Mouse (Mus musculus) liver, embryonic 15.5 days (tissue): ENCODE measurements at regions not wholly inside any gene's neighbourhood (a gene's known extent, or its start where the extent isn't known, plus 50 kb on each side); places are given as distances from the start of the nearest gene placed in this dataset.

Experiments
- ATAC-seq: fragments of 200-750 bp; cut with Nextera tagmentation; 2 replicates; pipeline ENCODE4 v1.8.0; 2017; ENCODE audit warnings: moderate number of reproducible peaks, mild to moderate bottlenecking, moderate library complexity; ENCODE audit not compliant: insufficient read depth
- H3K27ac ChIP-seq: fragments of 300-500 bp; sonication (generic); replicated peaks from 2 replicates; pipeline ENCODE4 v1.5.1; 2015; ENCODE audit warnings: mild to moderate bottlenecking, inconsistent platforms
- H3K27me3 ChIP-seq: fragments of 300-500 bp; sonication (generic); 2 replicates; pipeline ENCODE4 v1.6.1; 2015; ENCODE audit warnings: mild to moderate bottlenecking, inconsistent platforms
- H3K36me3 ChIP-seq: fragments of 300-500 bp; sonication (generic); replicated peaks from 2 replicates; pipeline ENCODE4 v1.6.1; 2015; ENCODE audit warnings: moderate library complexity, mild to moderate bottlenecking, inconsistent platforms
- H3K4me1 ChIP-seq: fragments of 300-500 bp; sonication (generic); replicated peaks from 2 replicates; pipeline ENCODE4 v1.6.1; 2015; ENCODE audit warnings: inconsistent platforms
- H3K4me2 ChIP-seq: fragments of 300-500 bp; sonication (generic); 2 replicates; pipeline ENCODE4 v1.6.1; 2015; ENCODE audit warnings: moderate library complexity, mild to moderate bottlenecking, inconsistent platforms
- H3K4me3 ChIP-seq: fragments of 300-500 bp; sonication (generic); replicated peaks from 2 replicates; pipeline ENCODE4 v1.5.1; 2015; ENCODE audit warnings: mild to moderate bottlenecking, inconsistent platforms
- H3K9ac ChIP-seq: fragments of 300-500 bp; sonication (generic); 2 replicates; pipeline ENCODE4 v1.6.1; 2015; ENCODE audit warnings: moderate library complexity, mild to moderate bottlenecking, inconsistent platforms
- H3K9me3 ChIP-seq: fragments of 300-500 bp; sonication (generic); replicated peaks from 2 replicates; pipeline ENCODE4 v1.6.1; 2016; ENCODE audit warnings: inconsistent platforms
- WGBS: fragments of 180-500 bp; shearing (Covaris S2); methylation state at CpG from one replicate; pipeline ENCODE4 v1.1.7; 2015; ENCODE audit warnings: mixed read lengths; ENCODE audit not compliant: insufficient replicate concordance; 5-methylcytosine and 5-hydroxymethylcytosine counted together

DNA sequence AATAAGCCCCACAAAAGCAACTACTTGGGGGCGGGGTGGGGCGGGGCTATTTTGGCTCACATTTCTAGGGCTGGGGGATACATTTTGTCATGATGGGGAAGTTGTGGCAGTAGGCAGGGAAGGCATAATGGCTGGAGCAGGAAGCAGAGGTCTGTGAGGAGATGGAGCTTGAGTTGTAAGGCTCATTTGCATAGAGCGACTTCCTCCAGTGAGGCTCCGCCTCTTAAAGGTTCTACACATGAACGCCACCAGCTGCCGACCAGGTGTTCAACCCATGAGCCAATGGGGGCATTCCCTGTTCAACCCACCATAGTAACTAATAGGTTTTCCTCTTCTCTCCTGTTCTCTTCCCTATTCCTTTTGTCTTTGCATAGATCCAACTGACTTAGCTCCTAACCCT is 302.1 kb upstream of the 4931429L15Rik start:
- Histone ChIP-seq H3K27me3 (no peaks in the 10 kb centered on the region), H3K36me3 (no peaks in the 10 kb centered on the region), H3K4me2 (no peak overlapping the region), H3K4me1 (no peaks in the 10 kb centered on the region), H3K9ac (no peak overlapping the region), H3K27ac (no peak overlapping the region), H3K9me3 (no peaks in the 10 kb centered on the region), H3K4me3 (no peak overlapping the region)
- 70% methylated on average over 6 of the region's 6 CpGs for WGBS
- no peak for ATAC-seq

DNA sequence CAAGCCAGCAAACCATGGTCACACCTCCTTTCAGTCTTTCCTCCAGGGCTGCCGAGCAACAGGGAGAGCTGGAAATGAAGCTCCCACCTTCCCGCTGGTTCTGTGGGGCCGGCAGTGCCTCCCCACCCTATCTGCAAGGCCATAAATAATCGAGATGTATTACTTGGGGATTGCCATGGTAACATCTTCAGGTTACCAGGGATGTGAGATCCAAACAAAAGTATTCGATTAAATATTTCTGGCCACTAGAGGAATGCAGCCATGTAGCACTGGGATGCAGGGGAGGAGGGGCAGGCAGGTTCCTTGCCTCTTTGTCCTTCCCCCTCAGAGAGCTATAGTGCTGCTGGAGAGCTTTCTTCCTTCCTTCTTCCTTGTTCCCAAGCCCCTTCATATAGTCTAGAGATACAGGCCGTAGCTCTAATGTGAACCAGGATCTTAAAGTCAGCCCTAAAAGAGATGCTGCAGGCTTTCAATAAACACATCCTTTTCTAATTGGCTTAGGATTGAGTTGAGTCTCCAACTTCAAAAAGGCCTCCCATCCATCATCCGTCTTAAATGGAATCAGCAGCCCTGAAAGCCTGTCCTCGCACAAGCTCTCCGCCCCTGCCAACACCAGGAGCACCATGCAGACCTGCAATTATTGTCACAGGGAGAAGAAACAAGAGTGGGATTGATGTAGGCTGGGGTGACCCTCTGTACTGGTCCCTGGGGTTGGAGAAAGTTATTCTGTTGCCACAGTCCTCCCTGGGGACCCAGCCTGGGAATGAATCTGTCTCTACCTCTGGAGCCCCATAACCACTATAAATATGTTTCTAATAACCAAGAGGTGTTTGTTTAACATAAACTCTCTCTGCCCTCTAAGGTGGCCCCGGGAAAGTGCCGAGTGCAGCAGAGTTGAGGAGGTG is 290.6 kb upstream of the 4931429L15Rik start:
- no peak overlapping the region for H3K27ac ChIP-seq
- no peak overlapping the region for H3K4me3 ChIP-seq
- ATAC-seq = no peak
- H3K27me3 ChIP-seq = no peaks in the 10 kb centered on the region
- H3K9ac ChIP-seq = no peak overlapping the region
- WGBS = 23% methylated on average over 11 of the region's 11 CpGs
- no peaks in the 10 kb centered on the region for H3K4me1 ChIP-seq
- no peaks in the 10 kb centered on the region for H3K36me3 ChIP-seq
- no peak overlapping the region for H3K4me2 ChIP-seq
- no peaks in the 10 kb centered on the region for H3K9me3 ChIP-seq

DNA sequence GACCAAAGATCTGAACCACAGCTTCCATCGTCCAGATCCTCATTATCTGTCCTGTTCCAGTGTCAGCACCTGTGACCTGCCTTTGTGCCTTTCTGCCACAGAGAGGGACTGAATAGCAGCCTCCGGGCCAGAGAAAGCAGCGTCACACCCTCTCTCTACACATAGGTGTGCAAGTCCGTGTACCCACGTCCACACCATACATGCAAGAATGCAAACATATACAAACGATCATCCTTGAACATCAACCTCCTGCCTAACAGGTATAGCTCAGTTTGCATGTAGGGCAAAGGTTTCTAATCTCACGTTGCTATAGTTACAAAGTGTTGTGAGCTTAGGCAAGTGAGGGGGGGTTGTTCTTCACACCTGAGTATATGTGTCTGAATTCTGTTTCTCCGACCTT is 288.9 kb upstream of the 4931429L15Rik start:
- WGBS = 68% methylated on average over 8 of the region's 8 CpGs
- H3K9ac ChIP-seq = no peak overlapping the region
- H3K4me1 ChIP-seq = no peaks in the 10 kb centered on the region
- no peak overlapping the region for H3K4me3 ChIP-seq
- H3K9me3 ChIP-seq = no peaks in the 10 kb centered on the region
- H3K4me2 ChIP-seq = no peak overlapping the region
- no peaks in the 10 kb centered on the region for H3K36me3 ChIP-seq
- ATAC-seq = no peak
- no peaks in the 10 kb centered on the region for H3K27me3 ChIP-seq
- H3K27ac ChIP-seq = no peak overlapping the region

DNA sequence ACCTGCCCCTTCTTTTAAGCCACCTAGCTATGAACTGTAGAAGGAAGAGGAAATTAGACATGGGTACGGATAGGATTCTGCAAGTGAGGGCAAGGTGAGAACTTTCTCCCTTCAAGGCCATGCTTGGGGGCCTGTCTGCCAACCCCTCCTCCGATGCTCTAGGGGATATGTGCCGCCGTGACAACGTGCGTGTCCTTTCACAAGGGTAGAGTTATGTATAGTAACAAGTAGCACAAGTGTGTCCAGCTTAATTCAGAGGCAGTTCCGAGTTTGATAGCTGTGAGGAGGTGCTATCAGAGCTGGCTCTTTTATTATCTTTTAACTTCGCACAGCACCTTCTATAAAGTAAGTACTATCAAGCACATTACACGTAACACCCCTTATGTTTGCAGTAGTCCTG is 281.0 kb upstream of the 4931429L15Rik start:
- H3K4me2 ChIP-seq = no peak overlapping the region
- no peaks in the 10 kb centered on the region for H3K9me3 ChIP-seq
- no peaks in the 10 kb centered on the region for H3K4me1 ChIP-seq
- H3K27ac ChIP-seq = no peak overlapping the region
- 76% methylated on average over 9 of the region's 9 CpGs for WGBS
- H3K27me3 ChIP-seq = no peaks in the 10 kb centered on the region
- H3K9ac ChIP-seq = no peak overlapping the region
- no peaks in the 10 kb centered on the region for H3K36me3 ChIP-seq
- H3K4me3 ChIP-seq = no peak overlapping the region
- no peak for ATAC-seq

DNA sequence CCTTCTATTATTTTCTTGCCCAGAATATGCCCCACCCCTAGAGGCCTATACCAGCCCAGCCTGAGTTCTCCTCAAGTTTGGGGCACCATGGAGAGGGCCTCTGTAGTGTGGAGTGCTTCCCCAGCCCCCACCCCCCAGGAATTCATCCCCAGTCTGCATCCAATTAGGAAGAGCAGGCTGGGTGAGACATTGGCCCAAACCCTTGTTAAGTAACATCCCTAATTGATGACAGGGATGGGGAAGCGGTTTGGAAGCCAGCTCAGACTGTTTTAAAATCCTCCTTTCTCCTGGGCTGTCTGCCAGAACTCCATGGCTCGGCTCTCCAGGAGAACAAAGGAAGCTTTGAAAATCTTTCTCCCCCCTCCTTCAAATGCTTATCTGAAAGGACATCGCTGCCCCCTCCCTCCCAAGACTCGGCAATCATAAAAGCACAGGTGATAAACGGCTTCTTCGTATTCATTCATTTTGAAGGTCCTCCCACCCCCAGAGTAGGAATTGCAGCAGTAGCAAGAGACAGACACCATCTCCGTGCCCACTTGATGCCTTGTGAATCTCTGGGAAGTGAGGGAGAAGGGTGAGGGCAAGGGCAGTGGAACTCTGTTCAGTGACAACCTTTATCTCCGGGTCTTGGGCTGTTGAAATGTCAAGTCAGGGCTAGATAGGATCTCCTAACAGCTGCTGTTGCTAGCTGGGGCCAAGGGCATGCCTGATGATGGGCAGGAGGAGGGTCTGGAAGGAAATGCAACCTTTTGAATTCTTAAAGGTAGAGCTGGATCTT is 280.3 kb upstream of the 4931429L15Rik start:
- H3K4me3 ChIP-seq = no peak overlapping the region
- no peak overlapping the region for H3K27ac ChIP-seq
- no peak overlapping the region for H3K9ac ChIP-seq
- no peak for ATAC-seq
- no peaks in the 10 kb centered on the region for H3K36me3 ChIP-seq
- H3K4me2 ChIP-seq = no peak overlapping the region
- 48% methylated on average over 8 of the region's 8 CpGs for WGBS
- no peaks in the 10 kb centered on the region for H3K9me3 ChIP-seq
- H3K4me1 ChIP-seq = no peaks in the 10 kb centered on the region
- no peaks in the 10 kb centered on the region for H3K27me3 ChIP-seq

DNA sequence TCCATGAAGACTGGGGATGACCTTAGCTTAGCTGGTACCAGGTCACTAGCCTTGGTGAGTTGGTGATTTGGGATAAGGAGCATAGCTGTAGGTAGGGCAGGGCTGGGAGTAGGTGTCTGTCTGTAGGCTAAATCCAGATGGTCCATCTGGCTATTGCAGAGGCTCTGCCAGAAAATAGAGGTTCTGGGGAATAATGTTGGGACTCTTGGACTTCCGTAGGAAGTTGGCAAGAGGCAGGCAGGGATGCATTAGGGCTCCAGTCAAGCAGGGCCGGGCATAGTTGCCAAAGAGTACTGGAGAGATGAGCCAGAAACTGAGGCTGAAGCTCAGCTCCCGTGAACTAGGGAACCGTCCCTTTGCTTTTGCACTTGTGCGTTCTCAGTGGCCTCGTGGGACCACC is 278.7 kb upstream of the 4931429L15Rik start:
- no peak for ATAC-seq
- 68% methylated on average over 6 of the region's 6 CpGs for WGBS
- H3K4me2 ChIP-seq = no peak overlapping the region
- no peak overlapping the region for H3K4me3 ChIP-seq
- no peak overlapping the region for H3K9ac ChIP-seq
- H3K27me3 ChIP-seq = no peaks in the 10 kb centered on the region
- no peaks in the 10 kb centered on the region for H3K36me3 ChIP-seq
- no peak overlapping the region for H3K27ac ChIP-seq
- no peaks in the 10 kb centered on the region for H3K4me1 ChIP-seq
- H3K9me3 ChIP-seq = no peaks in the 10 kb centered on the region

DNA sequence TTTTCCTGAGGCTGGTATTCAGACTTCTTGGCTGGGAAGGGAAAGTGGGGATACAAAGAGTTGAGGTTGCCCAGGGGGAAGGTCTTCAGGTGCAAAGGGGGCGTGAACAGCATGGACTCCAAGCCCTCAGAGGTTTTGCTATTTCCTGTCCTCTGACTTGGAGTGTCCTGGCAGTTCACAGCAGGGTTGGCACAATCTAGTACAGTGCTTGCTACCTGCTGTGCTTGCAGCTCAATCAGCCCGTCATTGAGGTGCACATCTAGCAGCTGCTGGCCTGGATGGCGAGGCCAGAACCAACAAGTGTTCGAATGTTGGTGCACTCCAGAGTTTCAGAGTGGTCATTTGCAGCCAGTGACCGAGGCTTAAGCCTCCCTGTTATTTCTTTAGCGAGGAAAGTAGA is 273.7 kb upstream of the 4931429L15Rik start:
- Histone ChIP-seq H3K4me1 (no peaks in the 10 kb centered on the region), H3K9me3 (no peaks in the 10 kb centered on the region), H3K4me3 (no peak overlapping the region), H3K27ac (no peak overlapping the region), H3K4me2 (no peak overlapping the region), H3K9ac (no peak overlapping the region), H3K36me3 (no peaks in the 10 kb centered on the region), H3K27me3 (no peaks in the 10 kb centered on the region)
- 52% methylated on average over 6 of the region's 6 CpGs for WGBS
- no peak for ATAC-seq

DNA sequence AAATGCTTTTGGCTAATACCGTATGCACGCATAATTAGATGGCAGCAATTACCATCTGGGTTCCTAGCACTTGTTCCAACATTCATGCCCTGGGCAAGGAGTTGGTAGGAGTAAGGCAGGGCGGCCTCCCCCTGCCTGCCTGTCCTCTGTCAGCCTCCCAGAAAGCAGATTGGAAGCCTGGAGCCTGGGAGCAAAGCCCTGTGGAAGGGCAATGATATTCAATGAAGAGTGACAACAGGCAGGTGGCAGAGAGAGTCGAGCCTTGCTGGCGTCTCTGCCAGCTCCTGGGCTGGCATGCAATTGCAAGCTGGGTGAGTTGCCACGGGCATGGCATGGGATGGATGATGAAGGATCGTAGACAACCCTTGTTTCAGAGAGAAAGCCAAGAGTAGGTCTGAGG is 273.1 kb upstream of the 4931429L15Rik start:
- Histone ChIP-seq H3K27ac (no peak overlapping the region), H3K4me3 (no peak overlapping the region), H3K36me3 (no peaks in the 10 kb centered on the region), H3K4me1 (no peaks in the 10 kb centered on the region), H3K9me3 (no peaks in the 10 kb centered on the region), H3K9ac (no peak overlapping the region), H3K27me3 (no peaks in the 10 kb centered on the region), H3K4me2 (no peak overlapping the region)
- ATAC-seq = no peak
- 70% methylated on average over 7 of the region's 7 CpGs for WGBS

DNA sequence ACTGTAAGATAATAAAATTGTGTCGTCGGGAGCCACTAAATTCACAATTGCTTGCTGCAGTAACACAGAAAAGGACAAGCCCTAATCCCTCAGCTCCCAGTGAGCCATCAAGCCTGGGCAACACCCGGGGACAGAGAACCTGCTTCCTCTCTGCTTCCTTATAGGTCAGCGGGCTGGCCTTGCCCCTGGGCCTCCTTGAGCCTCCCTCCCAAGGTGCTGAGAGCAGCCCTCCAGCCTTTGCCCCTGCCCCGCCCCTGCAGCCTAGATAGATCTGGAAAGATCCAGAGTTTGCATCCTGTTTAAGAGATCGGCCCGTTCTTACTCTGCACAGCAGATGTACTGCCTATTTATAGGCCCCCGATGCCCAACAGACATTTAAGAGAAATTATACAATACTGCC is 267.0 kb upstream of the 4931429L15Rik start:
- Histone ChIP-seq H3K27ac (no peak overlapping the region), H3K36me3 (no peaks in the 10 kb centered on the region), H3K4me3 (no peak overlapping the region), H3K9me3 (no peaks in the 10 kb centered on the region), H3K27me3 (no peaks in the 10 kb centered on the region), H3K4me2 (no peak overlapping the region), H3K4me1 (no peaks in the 10 kb centered on the region), H3K9ac (no peak overlapping the region)
- 59% methylated on average over 8 of the region's 8 CpGs for WGBS
- no peak for ATAC-seq

DNA sequence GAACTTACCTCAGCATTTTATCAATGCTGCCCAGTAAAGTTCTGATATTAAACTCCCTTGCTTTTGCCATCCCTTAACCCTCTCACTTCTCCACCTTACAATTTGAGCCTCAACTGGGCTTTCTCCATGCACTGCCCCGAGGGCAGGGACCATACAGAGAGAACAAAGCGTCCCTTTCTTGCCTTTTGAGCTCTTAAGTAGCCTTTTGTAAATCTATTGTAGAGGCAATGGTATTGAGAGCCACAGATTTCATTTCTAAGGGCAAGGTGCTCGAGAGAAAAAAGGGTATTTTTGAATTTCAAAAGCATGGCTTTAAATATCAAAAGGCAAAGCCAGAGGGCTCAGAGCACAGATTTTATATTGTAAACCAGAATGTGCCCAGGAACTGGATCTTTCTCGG is 262.1 kb upstream of the 4931429L15Rik start:
- WGBS = 26% methylated on average over 4 of the region's 4 CpGs

DNA sequence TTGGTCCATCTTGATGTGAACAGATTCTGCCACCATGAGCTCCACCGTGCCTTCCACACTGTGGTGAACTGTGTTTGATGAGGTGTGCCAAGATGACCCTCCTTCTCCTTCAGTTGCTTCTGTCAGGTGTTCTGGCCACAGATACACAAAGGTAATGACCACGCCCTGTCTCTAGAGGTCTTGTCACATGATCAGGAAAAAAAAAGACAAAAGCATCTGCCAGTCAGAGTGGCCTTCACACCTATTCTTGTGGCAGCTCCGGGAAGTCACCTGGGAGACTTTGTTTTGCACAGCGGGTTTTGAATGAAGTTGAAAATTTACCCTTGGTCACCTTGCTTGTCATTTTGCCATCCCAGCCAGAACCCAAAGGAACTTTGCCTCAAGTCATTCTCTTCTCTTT is 242.5 kb upstream of the 4931429L15Rik start:
- H3K4me1 ChIP-seq = no peaks in the 10 kb centered on the region

More for the DNA sequence above, 262.1 kb upstream of the 4931429L15Rik start:
- H3K4me3 ChIP-seq = no peak overlapping the region
- no peak overlapping the region for H3K27ac ChIP-seq
- no peak for ATAC-seq
- H3K9me3 ChIP-seq = no peaks in the 10 kb centered on the region; the same call in 1 of the 2 replicates
- no peaks in the 10 kb centered on the region for H3K36me3 ChIP-seq
- H3K4me2 ChIP-seq = no peak overlapping the region
- H3K4me1 ChIP-seq = no peaks in the 10 kb centered on the region
- H3K27me3 ChIP-seq = no peaks in the 10 kb centered on the region
- no peak overlapping the region for H3K9ac ChIP-seq

More for the DNA sequence above, 242.5 kb upstream of the 4931429L15Rik start:
- Histone ChIP-seq H3K4me2 (no peak overlapping the region), H3K9me3 (no peaks in the 10 kb centered on the region), H3K4me3 (no peak overlapping the region), H3K27me3 (no peaks in the 10 kb centered on the region), H3K36me3 (no peaks in the 10 kb centered on the region), H3K9ac (no peak overlapping the region), H3K27ac (no peak overlapping the region)
- ATAC-seq = no peak
- WGBS = 64% methylated on average over 4 of the region's 4 CpGs
